ENCODE assay signal across 13 mouse cellular contexts in genomic region chr17:25968176-25968575, GRCm38 (mm10). TPM values are rescaled to one million over a fixed set of nuclear protein-coding genes. Genes with fewer than 3 reads are reported as not detected.
DNase-seq lines count a peak whose midpoint lies in the region; ATAC-seq lines count a peak whose summit lies in the region.
"Had no signal": no experiment of that assay in that cellular context is flagged by ENCODE, and none has a peak within 500 bp of the region (broad histone marks: within the 10 kb centered on the region; RNA-seq: fewer than 3 reads in every experiment).

No protein-coding gene starts in this region.

- no peak overlapping the region for H3K4me3 ChIP-seq in lung, embryonic 16.5 days (ENCODE audit: low read length)
- no peak overlapping the region for H3K4me3 ChIP-seq in forebrain, embryonic 13.5 days
- H3K4me3 ChIP-seq: forebrain, embryonic 10.5 days; neural tube, embryonic 13.5 days had no signal

- H3K4me1 ChIP-seq in lung, embryonic 16.5 days (replicated peaks; ENCODE audit: control insufficient read depth, insufficient read depth, low read length) = peaks cover 17% of the 10 kb centered on the region
- H3K4me1 ChIP-seq in forebrain, embryonic 13.5 days = no peaks in the 10 kb centered on the region
- H3K4me1 ChIP-seq: forebrain, embryonic 10.5 days had no signal

- no peak overlapping the region for H3K9ac ChIP-seq in lung, embryonic 16.5 days (ENCODE audit: low read length)
- no peak overlapping the region for H3K9ac ChIP-seq in forebrain, embryonic 13.5 days
- H3K9ac ChIP-seq: neural tube, embryonic 13.5 days had no signal

- H3K4me2 ChIP-seq in lung, embryonic 16.5 days (ENCODE audit: low read depth, low read length) = no peak overlapping the region
- no peak overlapping the region for H3K4me2 ChIP-seq in forebrain, embryonic 13.5 days
- H3K4me2 ChIP-seq: midbrain, embryonic 11.5 days; neural tube, embryonic 13.5 days had no signal

- no peaks in the 10 kb centered on the region for H3K9me3 ChIP-seq in lung, embryonic 16.5 days (ENCODE audit: control insufficient read depth, low read length)
- no peaks in the 10 kb centered on the region for H3K9me3 ChIP-seq in forebrain, embryonic 13.5 days (replicated peaks)
- H3K9me3 ChIP-seq: forebrain, embryonic 10.5 days; neural tube, embryonic 13.5 days had no signal

- H3K36me3 ChIP-seq in lung, embryonic 16.5 days (ENCODE audit: control insufficient read depth, insufficient read depth, low read length) = no peaks in the 10 kb centered on the region
- H3K36me3 ChIP-seq in forebrain, embryonic 13.5 days (ENCODE audit: poor library complexity, severe bottlenecking) = peaks cover 21% of the 10 kb centered on the region

- H3K27me3 ChIP-seq in lung, embryonic 16.5 days (ENCODE audit: control insufficient read depth, insufficient read depth, low read depth, low read length) = no peaks in the 10 kb centered on the region
- H3K27me3 ChIP-seq in forebrain, embryonic 13.5 days = no peaks in the 10 kb centered on the region
- H3K27me3 ChIP-seq: neural tube, embryonic 13.5 days had no signal

- peak; percentile 58 for ATAC-seq in erythroid progenitor cell, adult 5-6 weeks (replicated peaks; ENCODE audit: low FRiP score, poor library complexity, severe bottlenecking)
- peak; percentile 83 for ATAC-seq in lung, embryonic 16.5 days (ENCODE audit: low read depth)
- ATAC-seq in forebrain, embryonic 13.5 days = no peak

- DNase-seq in c-Kit-negative CD71-positive TER-119-positive erythroid progenitor cells, embryonic 14.5 days (ENCODE audit: low read depth, low spot score) = peak; percentile 32
- peak; percentile 67 to 86 for DNase-seq in kidney, postnatal 25 days
- DNase-seq in gastrocnemius, postnatal 10 days = no peak
- DNase-seq in spleen, adult 18-20 months = no peak
- no peak for DNase-seq in cerebellum, adult 9-11 months
- DNase-seq: thymus, adult 18-20 months had no signal

- 0 out of 2 replicates have a peak overlapping the region, but pooled peaks have one; percentile 5 for H3K27ac ChIP-seq in lung, embryonic 16.5 days (ENCODE audit: low read length)
- no peak overlapping the region for H3K27ac ChIP-seq in forebrain, embryonic 13.5 days
- H3K27ac ChIP-seq: forebrain, embryonic 10.5 days; neural tube, embryonic 13.5 days had no signal

- WGBS in lung, embryonic 16.5 days = 60% methylated on average over 1 of the region's 1 CpGs
- WGBS in forebrain, embryonic 13.5 days = 69% methylated on average over 1 of the region's 1 CpGs

RNA-seq across cellular contexts. Expression of gene A930017K11Rik, which starts 15.8 kb away (rescaled TPM):
- total RNA-seq in erythroid progenitor cell, adult 5-6 weeks (2015; ENCODE audit: low replicate concordance) = not detected in 2 replicates
- total RNA-seq in erythroid progenitor cell, adult 5-6 weeks (2017; ENCODE audit: low replicate concordance) = not detected in 2 replicates
- polyA plus RNA-seq in lung, embryonic 16.5 days (2015; fragmentation: Nextera tagmentation; extraction: Ambion mirVana) = 0.08 and 0.16 TPM in 2 replicates
- not detected for total RNA-seq in gastrocnemius, postnatal 10 days (2021)
- not detected in 2 replicates for polyA plus RNA-seq in forebrain, embryonic 13.5 days (2015; fragmentation: Nextera tagmentation; extraction: Ambion mirVana)
- total RNA-seq: left cerebral cortex, postnatal 10 days had no signal
- polyA plus RNA-seq: midbrain, embryonic 11.5 days had no signal

RNA-seq across cellular contexts. Expression of gene Capn15, which starts 17.4 kb away (rescaled TPM):
- 9.6 and 9.7 TPM in 2 replicates for total RNA-seq in erythroid progenitor cell, adult 5-6 weeks (2015; ENCODE audit: low replicate concordance)
- total RNA-seq in erythroid progenitor cell, adult 5-6 weeks (2017; ENCODE audit: low replicate concordance) = 5.7 and 9.1 TPM in 2 replicates
- polyA plus RNA-seq in lung, embryonic 16.5 days (2015; fragmentation: Nextera tagmentation; extraction: Ambion mirVana) = 21.1 TPM in 2 replicates
- 1 to 10 TPM; 6.7 to 8.6 TPM for total RNA-seq in gastrocnemius, postnatal 10 days (2021)
- polyA plus RNA-seq in forebrain, embryonic 13.5 days (2015; fragmentation: Nextera tagmentation; extraction: Ambion mirVana) = 16.6 and 17.1 TPM in 2 replicates

RNA-seq across cellular contexts. Expression of gene Nhlrc4, which starts 23.4 kb away (rescaled TPM):
- total RNA-seq in erythroid progenitor cell, adult 5-6 weeks (2015; ENCODE audit: low replicate concordance) = 13.7 and 13.8 TPM in 2 replicates
- total RNA-seq in erythroid progenitor cell, adult 5-6 weeks (2017; ENCODE audit: low replicate concordance) = 13.7 and 18.9 TPM in 2 replicates
- 0.41 and 1.1 TPM in 2 replicates for polyA plus RNA-seq in lung, embryonic 16.5 days (2015; fragmentation: Nextera tagmentation; extraction: Ambion mirVana)
- not detected for total RNA-seq in gastrocnemius, postnatal 10 days (2021)
- not detected in 2 replicates for polyA plus RNA-seq in forebrain, embryonic 13.5 days (2015; fragmentation: Nextera tagmentation; extraction: Ambion mirVana)
- total RNA-seq: left cerebral cortex, postnatal 10 days had no signal
- polyA plus RNA-seq: neural tube, embryonic 13.5 days had no signal

RNA-seq across cellular contexts. Expression of gene Pigq, which starts 23.4 kb away (rescaled TPM):
- total RNA-seq in erythroid progenitor cell, adult 5-6 weeks (2015; ENCODE audit: low replicate concordance) = 1,618 and 1,746 TPM in 2 replicates
- total RNA-seq in erythroid progenitor cell, adult 5-6 weeks (2017; ENCODE audit: low replicate concordance) = 1,554 and 1,638 TPM in 2 replicates
- 62.0 and 64.2 TPM in 2 replicates for polyA plus RNA-seq in lung, embryonic 16.5 days (2015; fragmentation: Nextera tagmentation; extraction: Ambion mirVana)
- 10 to 100 TPM; 38.4 to 39.1 TPM for total RNA-seq in gastrocnemius, postnatal 10 days (2021)
- 45.0 and 54.5 TPM in 2 replicates for polyA plus RNA-seq in forebrain, embryonic 13.5 days (2015; fragmentation: Nextera tagmentation; extraction: Ambion mirVana)

RNA-seq across cellular contexts. Expression of gene Rab40c, which starts 48.6 kb away (rescaled TPM):
- total RNA-seq in erythroid progenitor cell, adult 5-6 weeks (2015; ENCODE audit: low replicate concordance) = 2.2 and 2.5 TPM in 2 replicates
- 0.98 and 3.2 TPM in 2 replicates for total RNA-seq in erythroid progenitor cell, adult 5-6 weeks (2017; ENCODE audit: low replicate concordance)
- polyA plus RNA-seq in lung, embryonic 16.5 days (2015; fragmentation: Nextera tagmentation; extraction: Ambion mirVana) = 23.4 and 26.5 TPM in 2 replicates
- 10 to 100 TPM in 1 of 2 experiments, 1 to 10 TPM in 1; 9.3 to 12.6 TPM for total RNA-seq in gastrocnemius, postnatal 10 days (2021)
- polyA plus RNA-seq in forebrain, embryonic 13.5 days (2015; fragmentation: Nextera tagmentation; extraction: Ambion mirVana) = 39.5 and 45.9 TPM in 2 replicates

Comparison
In these comparisons a context has a peak if more than half of its experiments do, and no peak if none do; other contexts are left out.
1. DNase-seq: peak in c-Kit-negative CD71-positive TER-119-positive erythroid progenitor cells, embryonic 14.5 days (single experiment) and kidney, postnatal 25 days (2 of 2); none in gastrocnemius, postnatal 10 days (single experiment), spleen, adult 18-20 months (0 of 2) and cerebellum, adult 9-11 months (single experiment).
2. RNA of gene Nhlrc4, which starts 23.4 kb away (total RNA-seq): 13.7 to 18.9 TPM in erythroid progenitor cell, adult 5-6 weeks; not detected in gastrocnemius, postnatal 10 days; every median in the first group is over 10 times any median in the second.